Mouse (Mus musculus): Measurements from ENCODE around the gene Pax3.

Pax3 gene

DNA sequence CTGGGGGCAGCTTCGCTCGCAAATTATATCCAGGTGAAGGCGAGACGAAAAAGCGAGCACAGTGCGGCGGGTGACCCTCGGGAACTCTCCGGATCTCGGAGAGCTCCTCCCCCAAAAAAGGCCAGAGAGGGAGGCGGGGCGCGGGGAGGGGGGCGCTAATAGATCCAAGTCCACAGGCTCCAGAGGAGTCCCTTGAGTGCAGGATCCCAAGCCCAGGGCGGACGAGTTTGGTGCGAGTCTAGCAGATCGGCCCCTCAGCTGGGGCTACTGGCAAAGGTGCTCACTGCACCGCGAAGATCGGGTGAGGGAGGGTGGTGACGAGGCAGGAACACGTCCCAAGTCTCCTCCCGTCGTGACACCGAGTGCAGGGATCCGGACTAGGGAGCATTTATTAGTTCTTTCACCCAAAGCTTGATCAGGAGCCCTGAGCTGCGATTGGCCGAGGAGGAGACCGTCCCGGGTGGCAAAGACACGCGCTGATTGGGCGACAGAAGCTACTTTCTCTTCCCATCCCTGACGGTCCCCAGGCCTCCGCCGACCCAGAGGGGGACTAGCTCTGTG lies at the start of gene Pax3:
Gene Pax3, minus strand, starts transcription at position 384 of the 561 bp plus-strand sequence.
- no peak for DNase-seq

DNA sequence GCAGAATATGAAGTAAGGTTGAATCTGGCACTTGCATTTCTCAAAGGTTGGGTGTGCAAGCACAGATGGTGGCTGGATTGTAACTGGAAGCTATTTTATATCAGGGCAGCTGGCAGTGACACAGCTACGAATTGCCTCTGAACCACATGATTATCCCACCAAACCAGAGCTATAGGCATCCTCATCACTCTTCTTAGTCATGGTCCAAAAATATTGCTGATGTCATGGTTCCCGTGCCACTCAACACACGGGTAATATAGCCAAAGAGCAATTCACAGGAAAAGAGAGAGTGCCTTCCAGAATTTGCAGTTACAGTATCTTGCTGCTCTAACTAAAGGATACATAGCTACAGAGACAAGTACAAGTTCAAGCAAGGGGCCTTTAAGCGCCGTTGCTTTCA lies 37.4 kb upstream of the Pax3 start:
- DNase-seq, result no peak

DNA sequence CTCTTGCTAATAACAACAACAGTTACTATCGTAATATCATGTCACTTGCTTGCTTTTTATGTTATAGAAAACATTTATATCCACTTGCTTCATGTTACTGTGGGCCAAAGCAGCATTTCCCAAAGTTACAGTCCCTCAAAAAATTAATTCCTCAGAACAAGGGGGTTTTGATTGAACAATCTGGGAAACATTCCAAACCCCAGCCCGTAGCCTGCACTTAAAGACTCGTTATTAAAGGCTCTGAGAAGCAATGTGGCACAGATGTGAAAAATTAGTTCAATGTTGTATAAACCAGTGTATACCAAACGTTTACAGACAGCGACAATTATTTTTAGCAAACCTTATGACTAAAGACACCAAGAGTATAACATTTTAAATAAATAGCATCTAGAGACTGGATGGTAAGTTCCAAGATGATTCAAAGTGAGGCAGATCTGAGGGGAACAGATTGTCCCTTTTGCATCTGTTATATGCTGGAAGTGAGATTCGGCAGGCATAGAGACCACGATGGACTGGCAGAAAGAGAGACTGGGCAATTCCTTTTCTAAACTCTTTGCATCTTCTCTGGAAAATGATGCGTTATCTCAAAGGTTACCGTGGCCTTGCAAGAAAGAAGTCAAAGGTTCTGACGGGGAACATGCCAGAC lies 35.1 kb upstream of the Pax3 start:
- no peak for DNase-seq

DNA sequence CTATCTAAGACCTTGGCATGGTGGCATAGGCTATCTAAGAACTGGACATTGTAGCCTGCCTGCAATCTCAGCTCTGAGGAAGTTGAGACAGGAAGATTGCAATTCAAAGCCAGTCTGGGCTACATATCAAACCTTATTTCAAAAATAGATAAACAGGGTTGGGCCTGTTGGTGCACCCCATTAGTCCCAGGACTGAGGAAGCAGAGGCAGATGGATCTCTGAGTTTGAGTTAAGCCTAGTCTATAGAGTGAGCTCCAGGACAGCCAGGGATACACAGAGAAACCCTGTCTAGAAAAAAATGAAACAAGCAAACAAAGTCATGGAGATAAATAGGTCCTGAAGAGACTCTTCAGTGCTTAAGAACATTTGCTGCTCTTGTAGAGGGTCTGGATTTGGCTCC lies 32.9 kb upstream of the Pax3 start:
- DNase-seq, result no peak

DNA sequence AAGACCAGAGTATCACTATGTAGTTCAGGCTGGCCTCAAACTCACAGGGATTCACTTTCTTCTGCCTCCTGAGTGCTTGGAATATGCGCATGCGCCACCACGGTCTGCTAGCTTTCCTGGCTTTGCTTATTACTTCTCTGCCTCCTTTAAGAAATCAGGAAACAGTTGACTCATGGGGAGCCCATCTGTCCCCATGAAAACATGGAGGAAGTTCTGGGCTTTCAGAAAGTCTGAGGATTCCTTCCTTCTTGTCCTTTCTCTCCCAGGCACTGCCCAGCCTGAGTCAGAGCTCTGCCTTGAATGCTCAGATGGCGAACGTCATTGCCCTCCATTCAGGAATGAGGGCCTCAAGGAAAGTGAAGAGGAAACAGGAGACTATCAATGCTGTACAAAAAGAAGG lies 31.8 kb upstream of the Pax3 start:
- DNase-seq, result no peak

DNA sequence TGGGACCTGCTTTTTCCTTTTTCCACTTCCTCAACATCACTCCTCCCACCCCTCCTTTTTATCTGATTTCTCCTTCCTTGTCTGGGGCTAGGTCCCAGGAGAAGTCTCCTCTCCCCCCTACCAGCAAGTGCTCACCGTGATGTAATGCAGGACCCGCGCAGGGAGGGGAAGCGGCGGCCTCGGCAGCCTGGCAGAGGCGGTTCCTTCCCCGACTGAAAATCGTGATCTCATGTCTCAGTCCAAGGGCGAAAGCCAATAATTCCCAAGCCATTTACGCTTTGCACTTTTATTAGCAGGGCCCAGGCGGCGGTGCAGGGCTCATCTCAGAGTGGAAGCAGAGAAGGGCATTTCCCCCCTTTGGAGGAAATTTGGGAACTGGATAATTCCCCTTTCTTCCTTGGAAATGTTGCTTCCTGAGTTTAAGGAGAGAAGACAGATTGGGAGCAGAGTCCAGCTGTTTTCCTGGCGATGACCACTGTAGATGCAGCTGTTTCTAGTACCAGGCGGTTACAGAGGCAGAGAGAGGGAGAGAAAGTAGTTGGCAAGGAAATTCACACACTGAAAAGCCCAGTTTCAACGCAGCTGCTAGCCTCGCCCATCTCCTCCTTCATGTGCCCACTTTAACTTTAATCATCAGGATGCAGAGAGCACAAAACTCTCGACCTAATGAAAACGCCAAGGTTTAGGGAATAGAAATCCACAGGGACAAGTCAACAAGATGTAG lies 21.3 kb upstream of the Pax3 start:
- no peak for DNase-seq

DNA sequence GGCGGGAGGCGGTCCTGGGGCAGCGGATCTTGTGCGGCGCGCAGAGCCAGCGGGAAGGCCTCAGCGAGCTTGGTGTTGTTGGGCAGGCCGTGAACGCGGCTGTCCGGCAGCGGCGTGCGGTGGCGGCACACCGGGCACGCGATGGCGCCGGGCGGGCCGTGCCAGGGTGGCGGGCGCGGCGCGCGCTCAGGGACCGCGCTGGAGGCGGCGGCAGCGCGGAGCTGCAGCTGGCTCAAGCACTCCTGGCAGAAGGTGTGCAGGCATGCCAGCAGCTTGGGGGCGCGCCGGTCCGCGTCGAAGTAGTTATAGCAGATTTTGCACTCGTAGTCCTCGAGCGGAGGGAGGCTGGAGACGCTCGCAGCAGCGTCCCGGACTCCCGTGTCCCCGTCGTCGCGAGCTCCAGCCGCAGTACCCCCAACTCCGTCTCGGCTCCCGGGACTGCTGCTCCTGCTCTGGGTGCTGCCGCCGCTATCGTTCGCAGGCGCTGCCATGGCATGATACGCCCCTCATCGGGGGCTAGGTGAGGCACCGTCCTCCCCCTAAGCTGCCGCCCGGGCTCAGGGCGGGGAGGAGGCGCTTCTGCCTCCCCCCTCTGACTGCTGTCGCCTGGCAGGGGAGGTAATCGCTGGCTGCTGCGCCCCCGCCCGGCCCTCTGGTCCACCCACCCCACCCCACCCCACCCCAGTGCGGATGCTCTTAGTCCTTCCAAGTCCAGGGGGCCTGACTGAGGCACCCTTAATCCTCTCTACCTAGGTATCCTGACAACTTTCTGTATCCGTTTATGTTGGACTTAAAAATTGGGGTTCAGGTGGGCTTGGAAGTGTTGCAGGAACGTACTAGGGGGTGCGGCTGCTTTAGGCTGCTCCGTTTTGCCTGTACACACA lies 20.5 kb upstream of the Pax3 start:
- no peak for DNase-seq

DNA sequence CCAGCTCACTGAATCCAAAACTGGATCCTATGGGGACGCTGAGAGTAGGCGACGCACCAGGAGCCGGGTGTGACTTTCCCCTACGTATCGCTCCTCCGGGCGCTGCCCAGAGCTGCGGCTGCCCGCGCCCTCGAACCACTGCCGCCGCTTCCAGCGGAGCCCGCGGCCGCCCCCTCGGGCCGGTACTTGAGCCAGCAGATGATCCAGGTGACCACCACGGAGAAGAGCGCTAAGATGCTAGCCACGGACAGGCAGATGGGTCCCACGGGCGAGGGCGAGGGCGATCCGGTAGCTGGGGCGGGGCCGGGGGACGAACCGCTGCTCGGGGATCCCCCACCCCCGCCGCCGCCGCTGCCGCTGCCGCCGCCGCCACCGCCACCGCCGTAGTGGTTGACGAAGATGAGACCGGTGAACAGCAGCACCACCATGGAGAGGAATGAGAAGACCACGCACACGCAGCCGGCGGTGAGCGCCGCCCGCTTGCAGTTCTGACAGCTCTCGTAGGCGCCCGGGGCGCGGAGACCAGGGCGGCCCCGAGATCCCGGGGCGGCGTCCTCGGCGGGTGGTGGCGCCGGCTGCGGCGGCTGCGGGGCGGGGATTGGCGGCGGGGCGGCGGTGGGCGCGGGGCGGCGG lies 19.7 kb upstream of the Pax3 start:
- DNase-seq, result no peak

DNA sequence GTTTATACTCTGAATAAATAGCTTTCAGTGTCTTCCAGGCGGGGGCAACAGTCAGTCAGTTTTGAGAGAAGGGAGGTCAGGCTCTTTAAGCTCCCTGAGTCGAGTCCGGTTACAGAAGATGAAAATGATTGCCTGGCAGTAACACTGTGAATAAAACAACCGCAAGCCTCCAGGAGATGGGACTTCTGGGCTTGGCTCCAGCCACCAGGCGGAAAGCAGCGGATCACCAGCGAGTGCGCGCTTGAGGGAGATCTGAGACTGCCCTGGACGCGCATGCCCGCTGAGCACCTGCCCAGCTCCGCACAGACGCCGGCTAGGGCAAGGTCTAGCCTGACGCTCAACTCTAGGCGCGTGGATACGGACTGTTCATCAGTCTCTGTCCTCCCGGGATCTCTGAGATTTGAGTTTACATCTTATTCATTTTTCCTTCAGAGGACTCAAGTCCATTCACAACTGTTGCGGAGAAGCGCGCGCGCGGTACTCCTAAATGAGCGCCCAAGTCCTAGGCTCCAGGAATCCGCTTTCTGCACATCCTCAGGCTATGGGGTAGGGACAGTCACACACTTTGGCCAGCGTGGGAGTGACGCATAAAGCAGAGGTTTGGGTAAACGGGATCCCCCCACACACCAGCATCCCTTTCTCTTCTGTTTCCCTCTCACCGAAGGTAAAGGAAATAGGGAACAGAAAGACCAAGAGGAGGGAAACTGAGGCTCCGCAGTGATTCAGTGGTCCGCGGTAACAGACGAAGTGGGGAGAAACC lies 19.0 kb upstream of the Pax3 start:
- DNase-seq, result peak in 1 of 2 experiments; percentile 36

DNA sequence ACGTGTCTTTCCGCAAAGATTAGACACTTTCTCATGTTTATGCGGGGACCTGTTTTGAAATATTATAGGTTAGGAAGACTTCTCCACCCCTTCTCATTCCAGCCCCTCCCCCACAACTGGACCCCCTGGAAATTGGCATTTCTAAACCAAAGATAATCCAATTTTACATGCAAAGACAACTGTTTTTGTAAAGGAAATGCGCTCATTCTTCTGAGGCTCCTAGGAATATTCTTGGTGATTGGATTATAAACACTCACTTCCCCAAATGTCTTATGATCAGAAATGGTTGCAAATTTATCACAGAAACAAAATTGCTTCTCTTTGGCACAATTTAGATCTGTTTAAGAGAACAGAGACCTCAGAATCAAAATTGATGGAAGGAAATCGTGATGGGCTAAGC lies 14.1 kb upstream of the Pax3 start:
- DNase-seq, result no peak

DNA sequence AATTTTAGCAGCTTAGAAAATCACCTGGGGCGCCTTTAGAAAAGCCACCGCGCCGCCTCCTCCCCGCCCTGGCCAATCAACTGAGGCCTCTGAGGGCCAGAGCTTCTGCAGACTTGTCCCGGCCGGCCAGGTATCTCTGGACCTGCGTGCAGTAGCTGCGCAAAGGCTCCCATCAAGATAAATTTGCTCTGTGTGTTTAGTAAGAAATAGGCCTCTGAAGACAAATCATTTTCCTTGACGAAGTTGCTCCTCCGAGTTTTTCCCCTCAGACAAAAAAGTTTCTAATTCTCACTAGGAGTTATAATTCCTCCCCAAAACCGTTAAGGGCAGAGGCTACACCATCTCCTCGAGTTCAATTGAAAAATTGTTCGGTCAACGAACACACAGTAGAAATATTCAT lies 13.6 kb upstream of the Pax3 start:
- no peak for DNase-seq

DNA sequence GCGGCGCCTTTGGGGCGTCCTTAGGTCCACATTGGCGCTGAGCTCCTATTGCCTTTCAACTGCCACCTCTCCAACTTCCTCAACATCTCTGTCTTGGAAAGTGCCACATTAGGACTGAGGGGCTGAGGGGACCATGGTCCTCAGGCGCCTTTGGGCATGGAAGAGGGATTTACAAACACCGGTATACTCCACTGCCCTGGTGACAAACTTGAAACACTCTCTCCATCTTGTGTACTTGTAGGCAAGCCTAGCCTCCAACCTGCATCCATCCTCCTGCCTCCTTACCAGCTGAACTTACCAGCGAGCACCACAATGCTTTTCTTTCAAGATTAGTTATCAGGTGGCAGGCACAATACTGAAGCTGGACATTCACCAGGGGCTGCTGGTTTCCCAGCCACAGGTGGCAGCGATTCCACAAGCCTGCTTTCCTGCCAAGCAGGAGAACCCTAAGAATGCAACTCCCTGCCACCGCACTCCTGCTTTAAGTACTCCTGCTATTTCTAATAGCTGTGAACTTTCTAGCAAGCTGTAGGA lies 11.4 kb upstream of the Pax3 start:
- DNase-seq, result no peak

DNA sequence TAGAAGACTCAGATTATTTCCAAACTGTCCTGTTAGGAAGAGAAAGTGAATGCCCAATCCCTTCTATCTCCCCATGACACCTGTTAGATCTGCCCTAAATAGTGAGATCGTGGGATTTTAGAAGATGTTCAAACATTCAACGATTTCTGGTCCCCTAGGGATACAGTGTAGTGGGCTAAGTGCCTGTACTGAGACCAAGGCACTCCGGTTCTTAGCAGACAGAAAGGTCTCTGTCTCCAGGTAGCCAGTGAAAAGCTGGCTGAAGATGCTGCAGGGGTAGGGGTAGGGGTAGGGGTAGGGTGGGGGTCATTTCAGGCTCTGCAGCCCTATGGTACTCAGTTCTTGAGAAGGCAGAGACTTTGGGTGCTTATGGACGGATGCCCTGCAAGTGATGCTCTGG lies 7.4 kb upstream of the Pax3 start:
- DNase-seq, result no peak

DNA sequence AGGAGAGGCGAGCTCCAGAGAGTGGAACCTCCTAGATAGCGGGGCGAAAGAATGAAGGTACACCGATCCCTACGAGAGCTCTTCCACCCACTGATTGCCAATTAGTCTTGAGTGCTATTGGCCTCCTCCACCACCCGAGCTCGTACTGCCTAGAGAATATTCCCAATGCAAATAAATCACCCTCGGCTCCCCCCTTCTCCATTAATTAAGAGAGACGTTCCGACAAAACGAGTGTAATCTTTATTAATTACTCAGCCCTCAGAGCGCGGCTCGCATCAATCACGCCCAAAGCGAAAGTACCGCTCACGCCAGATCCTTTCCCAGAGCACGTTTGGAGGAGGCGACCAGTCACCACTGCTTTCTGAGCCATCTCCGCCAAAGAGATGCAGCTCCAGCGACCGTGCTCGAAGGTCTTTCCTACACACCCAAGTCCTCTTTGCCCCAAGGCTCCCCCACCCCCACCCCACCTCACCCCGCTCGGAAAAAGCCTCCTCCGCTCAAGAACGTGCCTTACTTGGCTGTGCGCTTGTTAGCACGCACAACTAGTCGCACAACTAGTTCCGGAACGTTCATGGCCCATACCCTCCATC lies 6.8 kb upstream of the Pax3 start:
- no peak for DNase-seq

DNA sequence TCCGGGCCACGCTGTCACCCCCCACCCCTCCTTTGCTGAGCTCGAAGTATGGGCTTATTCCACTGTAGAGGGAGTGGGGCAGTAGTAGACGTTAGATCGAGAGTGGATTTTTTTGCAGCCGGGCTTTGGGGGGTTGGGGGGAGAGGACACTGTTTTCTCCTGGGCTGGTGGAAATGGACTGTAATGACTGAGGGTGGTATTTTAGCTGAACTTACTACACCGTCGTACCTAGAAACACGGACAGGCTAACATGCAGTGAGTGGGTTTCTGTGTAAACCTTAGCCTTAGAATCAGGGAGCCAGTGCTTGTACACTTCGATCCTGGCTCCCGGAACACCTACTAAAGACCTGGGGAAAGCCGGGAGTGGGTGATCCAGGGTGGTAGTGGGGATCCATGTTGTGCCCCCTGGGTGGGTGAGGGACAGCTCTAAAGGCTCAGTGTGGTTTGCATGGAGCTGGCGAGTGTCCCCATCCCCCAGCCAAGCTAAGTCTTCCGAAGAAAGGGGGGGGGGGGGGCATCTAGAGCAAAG lies 6.2 kb upstream of the Pax3 start:
- no peak for DNase-seq

DNA sequence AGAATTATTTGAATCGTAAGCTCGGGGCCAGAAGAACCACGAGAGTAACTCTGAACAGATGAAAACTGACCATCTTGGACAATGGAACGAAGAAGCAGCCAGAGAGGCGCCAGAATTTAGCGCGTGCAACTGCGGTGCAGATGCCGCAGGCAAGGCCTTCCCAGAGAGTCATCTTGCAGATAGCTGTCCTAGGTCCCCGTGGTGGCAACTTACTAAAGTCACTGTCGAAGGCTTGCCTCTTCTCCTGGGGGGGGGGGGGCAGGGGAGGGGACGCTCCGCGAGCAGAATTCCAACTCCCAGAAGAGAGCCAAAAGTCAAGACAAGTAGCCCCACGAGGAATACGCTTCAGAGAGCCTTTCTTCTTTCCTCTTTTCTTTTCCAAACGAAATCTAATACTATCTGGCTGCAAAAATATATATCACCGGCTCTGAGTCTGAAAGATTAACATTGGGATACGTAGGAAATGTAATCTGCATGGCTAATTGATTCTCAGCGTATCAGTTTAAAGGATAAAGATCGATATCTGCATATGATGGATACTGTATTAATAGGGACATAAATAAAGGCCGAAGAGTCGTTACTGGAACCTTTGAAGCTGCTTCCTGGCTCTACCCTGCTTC lies 5.6 kb upstream of the Pax3 start:
- no peak for DNase-seq

DNA sequence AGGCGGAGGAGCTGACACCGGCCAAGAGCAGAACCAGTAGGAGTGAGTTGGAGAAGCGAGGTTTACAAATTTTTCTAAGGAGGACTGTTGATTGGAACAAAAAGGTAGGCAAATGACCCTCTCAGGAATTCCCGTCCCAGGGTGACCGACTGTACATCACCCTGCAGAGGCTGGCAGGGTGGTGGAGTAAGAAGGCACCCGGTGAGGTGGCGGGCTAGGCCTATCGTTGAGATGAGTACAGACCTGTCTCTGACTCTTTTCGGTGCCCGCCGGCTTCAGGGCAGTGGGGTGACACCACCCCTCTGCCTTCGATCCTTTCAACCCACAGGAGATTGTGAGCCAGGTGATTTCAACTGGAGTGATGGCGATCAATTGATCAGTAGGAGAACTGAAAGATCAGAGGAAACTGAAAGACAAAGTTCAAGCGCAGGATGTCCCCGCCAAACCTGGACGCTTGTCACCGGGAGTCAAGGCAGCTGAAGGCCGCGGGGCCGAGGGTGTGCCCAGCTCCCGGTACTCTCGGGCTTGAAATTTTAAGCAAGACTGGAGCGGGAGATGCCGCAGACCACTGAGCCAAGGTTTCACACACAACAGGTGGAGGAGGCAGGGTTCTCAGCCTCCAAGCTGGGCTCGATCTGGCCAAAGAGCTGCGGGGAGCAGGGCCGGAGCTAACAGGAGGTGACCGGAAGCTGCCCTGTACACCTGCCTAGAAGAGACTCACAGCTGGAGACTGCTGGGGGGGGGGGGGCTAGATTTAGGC lies 4.5 kb upstream of the Pax3 start:
- no peak for DNase-seq

DNA sequence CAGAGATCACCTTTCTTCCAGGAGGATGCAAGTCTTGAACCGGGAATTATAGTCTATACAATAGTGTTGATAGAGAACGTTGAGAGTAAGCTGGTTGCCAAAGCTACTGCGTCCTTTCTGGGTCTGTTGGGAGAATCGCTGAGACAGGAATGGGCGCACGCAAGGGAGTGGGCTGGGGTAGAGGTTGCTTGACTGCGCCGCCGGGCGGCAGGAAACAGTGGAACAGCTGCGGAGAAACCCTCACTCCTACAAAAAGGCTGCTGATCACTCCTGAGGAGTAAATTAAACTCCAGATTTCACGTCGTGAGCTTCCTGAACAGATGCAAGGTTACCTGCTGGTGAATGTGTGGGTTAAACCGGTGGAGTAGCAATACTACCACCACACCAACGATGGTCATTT lies 3.3 kb upstream of the Pax3 start:
- no peak for DNase-seq

DNA sequence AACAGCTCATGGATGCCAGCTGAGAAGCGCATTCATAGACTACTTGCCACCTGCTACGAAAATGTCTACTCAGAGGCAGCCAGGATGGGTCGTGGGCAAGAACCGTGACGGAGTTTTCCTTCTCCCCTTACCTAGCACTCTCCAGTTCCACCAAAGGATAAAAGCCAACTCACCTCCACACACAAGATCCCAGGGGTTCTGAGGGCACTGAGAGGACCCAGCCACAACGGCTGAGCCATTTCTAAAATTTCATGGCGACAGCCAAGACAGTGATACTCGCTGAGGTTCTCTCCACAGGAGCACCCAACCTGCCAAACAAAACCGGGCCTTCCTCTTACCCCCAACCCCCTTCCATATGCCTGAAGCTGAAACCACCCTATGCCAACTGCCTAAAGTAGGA lies 2.3 kb upstream of the Pax3 start:
- DNase-seq, result no peak

DNA sequence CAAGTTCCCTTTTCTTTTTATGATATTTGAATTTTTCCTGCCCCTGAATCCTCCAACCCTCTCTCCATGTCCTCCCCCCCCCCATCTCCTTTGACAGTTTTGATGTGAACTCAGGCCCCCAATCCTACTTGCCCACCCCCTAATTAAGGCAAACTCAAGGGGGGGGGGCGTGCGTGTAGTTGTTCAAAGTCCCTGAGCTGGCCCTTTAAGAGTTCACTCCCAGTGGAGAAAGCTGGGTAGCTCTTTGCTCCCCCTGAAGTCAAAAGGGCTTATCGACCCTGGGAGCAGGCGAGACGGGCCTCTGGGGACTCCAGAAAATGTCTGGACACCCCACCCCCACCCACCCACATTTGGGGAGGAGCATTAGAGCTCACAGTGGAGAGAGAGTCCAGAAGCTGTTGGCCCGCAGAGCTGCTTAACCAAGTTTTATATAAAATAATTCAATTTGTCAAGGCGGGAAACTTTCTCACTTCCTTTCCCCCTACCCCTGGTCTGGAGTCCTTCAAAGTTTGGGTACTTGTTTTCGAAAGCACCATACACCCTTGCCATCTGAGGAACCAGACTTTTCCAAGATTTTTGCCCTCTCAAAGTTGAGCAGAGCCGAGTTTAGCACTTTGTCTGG lies 1.5 kb upstream of the Pax3 start:
- DNase-seq, result no peak

Data from kidney, adult 8-10 months (tissue).